Mouse (Mus musculus) frontal cortex, postnatal 25 days (tissue): ENCODE results near the gene Atp8b4.
"Not testable (repeated sequence)": the region's sequence is repeated elsewhere in the genome, so short reads cannot be mapped to it uniquely, and the experiment has no call there.

ENCODE experiments used
- DNase-seq, 2 experiments: peaks; one replicate each; pipeline ENCODE4 v3.0.0; 2022; ENCODE audit warnings: low spot score in 2 of 2

The Atp8b4 gene

GRCm38 (mm10) chr2:126500521-126500920 lies at the start of gene Atp8b4:
Gene Atp8b4 (minus strand): TSS chr2:126500674.
- no peak for DNase-seq

- DNase-seq = no peak
Measured at GRCm38 (mm10) chr2:126549681-126550080, 49.2 kb upstream of the Atp8b4 start.

- DNase-seq = no peak
Measured at GRCm38 (mm10) chr2:126546392-126546791, 45.9 kb upstream of the Atp8b4 start.

- DNase-seq = no peak
Measured at GRCm38 (mm10) chr2:126545297-126545696, 44.8 kb upstream of the Atp8b4 start.

- no peak for DNase-seq
Measured at GRCm38 (mm10) chr2:126542211-126542610, 41.7 kb upstream of the Atp8b4 start.

GRCm38 (mm10) chr2:126540390-126540925 lies 40.0 kb upstream of the Atp8b4 start:
- DNase-seq = no peak

GRCm38 (mm10) chr2:126537654-126538053 lies 37.2 kb upstream of the Atp8b4 start:
- no peak for DNase-seq

- DNase-seq = no peak
Measured at GRCm38 (mm10) chr2:126530581-126530980, 30.1 kb upstream of the Atp8b4 start.

- DNase-seq = no peak
Measured at GRCm38 (mm10) chr2:126527461-126527860, 27.0 kb upstream of the Atp8b4 start.

- DNase-seq = no peak
Measured at GRCm38 (mm10) chr2:126524271-126524670, 23.8 kb upstream of the Atp8b4 start.

- DNase-seq = not testable (repeated sequence)
Measured at GRCm38 (mm10) chr2:126523101-126523745, 22.7 kb upstream of the Atp8b4 start.

- DNase-seq = no peak
Measured at GRCm38 (mm10) chr2:126522056-126522455, 21.6 kb upstream of the Atp8b4 start.

- DNase-seq = no peak
Measured at GRCm38 (mm10) chr2:126521471-126521870, 21.0 kb upstream of the Atp8b4 start.

GRCm38 (mm10) chr2:126520828-126521227 lies 20.4 kb upstream of the Atp8b4 start:
- no peak for DNase-seq

- no peak for DNase-seq
Measured at GRCm38 (mm10) chr2:126519872-126520581, 19.6 kb upstream of the Atp8b4 start.

- no peak for DNase-seq
Measured at GRCm38 (mm10) chr2:126515069-126515826, 14.8 kb upstream of the Atp8b4 start.

- no peak for DNase-seq
Measured at GRCm38 (mm10) chr2:126508228-126508627, 7.8 kb upstream of the Atp8b4 start.

- no peak for DNase-seq
Measured at GRCm38 (mm10) chr2:126507477-126507876, 7.0 kb upstream of the Atp8b4 start.

GRCm38 (mm10) chr2:126505156-126505555 lies 4.7 kb upstream of the Atp8b4 start:
- no peak for DNase-seq

- no peak for DNase-seq
Measured at GRCm38 (mm10) chr2:126499730-126500129, 744 bp downstream of the Atp8b4 start.

- no peak for DNase-seq
Measured at GRCm38 (mm10) chr2:126498761-126499452, 1.6 kb downstream of the Atp8b4 start.

GRCm38 (mm10) chr2:126496838-126497237 lies 3.6 kb downstream of the Atp8b4 start:
- no peak for DNase-seq
